Comparison of ENCODE assay signal across 28 mouse cellular contexts in the genomic region with DNA sequence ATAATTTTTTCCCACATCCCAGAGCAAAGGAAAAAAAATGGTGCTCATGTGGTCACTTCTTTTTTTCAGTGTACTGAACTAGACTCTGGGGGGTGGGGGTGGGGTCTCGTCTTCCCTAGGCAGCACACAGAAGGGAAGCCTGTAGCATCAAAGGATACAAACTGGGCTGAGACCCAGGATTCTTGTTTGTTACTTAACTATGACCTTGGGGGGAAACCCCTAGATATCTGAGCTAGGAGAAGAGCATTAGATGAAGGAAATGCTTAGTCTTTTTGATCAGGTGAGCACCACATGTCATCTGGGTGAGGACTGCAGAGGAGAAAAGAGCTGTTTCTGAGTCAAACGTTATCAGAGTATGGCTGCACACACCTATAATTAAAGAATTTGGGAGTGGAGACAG. TPM values are rescaled to one million over a fixed set of nuclear protein-coding genes. Genes with fewer than 3 reads are reported as not detected.
DNase-seq lines count a peak whose midpoint lies in the region; ATAC-seq and TF ChIP-seq lines count a peak whose summit lies in the region.
"Had no signal": no experiment of that assay in that cellular context is flagged by ENCODE, and none has a peak within 500 bp of the region (broad histone marks: within the 10 kb centered on the region; RNA-seq: fewer than 3 reads in every experiment).

No protein-coding gene starts in this region.

- H3K9ac ChIP-seq in liver, embryonic 15.5 days: no peak overlapping the region
- no peak overlapping the region for H3K9ac ChIP-seq in ES-Bruce4 (ENCODE audit: low read depth, poor library complexity, severe bottlenecking)
- no peak overlapping the region for H3K9ac ChIP-seq in intestine, embryonic 16.5 days (ENCODE audit: low read depth, low read length)
- no peak overlapping the region for H3K9ac ChIP-seq in midbrain, postnatal 0 days (replicated peaks; ENCODE audit: low read length, poor library complexity, severe bottlenecking)
- H3K9ac ChIP-seq: heart, embryonic 13.5 days; hindbrain, embryonic 15.5 days; limb, embryonic 15.5 days; midbrain, embryonic 15.5 days; neural tube, embryonic 12.5 days had no signal

- H3K4me2 ChIP-seq in liver, embryonic 15.5 days: no peak overlapping the region
- no peak overlapping the region for H3K4me2 ChIP-seq in intestine, embryonic 16.5 days (ENCODE audit: low read depth, low read length)
- H3K4me2 ChIP-seq in midbrain, postnatal 0 days (ENCODE audit: low read depth, low read length, poor library complexity, severe bottlenecking): no peak overlapping the region
- H3K4me2 ChIP-seq: heart, embryonic 13.5 days; hindbrain, embryonic 15.5 days; limb, embryonic 15.5 days; midbrain, embryonic 15.5 days; neural tube, embryonic 12.5 days had no signal

- no peak for DNase-seq in liver
- no peak for DNase-seq in left cerebral cortex, adult 9 months (ENCODE audit: low spot score in 2 of 2)
- no peak for DNase-seq in spleen, adult 18-20 months
- no peak for DNase-seq in midbrain, postnatal 0 days (ENCODE audit: low spot score)
- DNase-seq: adrenal gland, postnatal 25 days; cerebellum, adult 18-20 months; cerebellum, postnatal 10 days; heart, postnatal 10 days; kidney, adult 9 months; kidney, postnatal 10 days; layer of hippocampus, postnatal 36 days; lung, adult 2 months; lung, postnatal 14 days; thymus, adult 18-20 months; thymus, postnatal 36 days had no signal

- peak overlapping the region; percentile 41; the same call in 1 of the 2 replicates for H3K27ac ChIP-seq in liver, embryonic 15.5 days (replicated peaks)
- peak overlapping the region; percentile 15; the same call in 1 of the 2 replicates for H3K27ac ChIP-seq in ES-Bruce4 (ENCODE audit: insufficient read depth, low read length)
- peak overlapping the region; percentile 86 for H3K27ac ChIP-seq in intestine, embryonic 16.5 days (ENCODE audit: low read length)
- H3K27ac ChIP-seq in midbrain, postnatal 0 days (ENCODE audit: low read depth, low read length): no peak overlapping the region
- H3K27ac ChIP-seq: heart, embryonic 13.5 days; hindbrain, embryonic 10.5 days; hindbrain, embryonic 15.5 days; limb, embryonic 10.5 days; limb, embryonic 15.5 days; midbrain, embryonic 15.5 days; neural tube, embryonic 12.5 days had no signal

- TF ChIP-seq POLR2A in ES-Bruce4 (IDR thresholded peaks at IDR 0.05; ENCODE audit: insufficient read depth, low read length): no peak

- no peaks in the 10 kb centered on the region for H3K9me3 ChIP-seq in liver, embryonic 15.5 days (replicated peaks)
- no peaks in the 10 kb centered on the region for H3K9me3 ChIP-seq in ES-Bruce4 (replicated peaks; ENCODE audit: control insufficient read depth, insufficient read depth, low read length, poor library complexity, severe bottlenecking)
- no peaks in the 10 kb centered on the region for H3K9me3 ChIP-seq in intestine, embryonic 16.5 days (ENCODE audit: control insufficient read depth, low read length)
- H3K9me3 ChIP-seq in midbrain, postnatal 0 days (ENCODE audit: low read length): no peaks in the 10 kb centered on the region
- H3K9me3 ChIP-seq: heart, embryonic 13.5 days; hindbrain, embryonic 10.5 days; hindbrain, embryonic 15.5 days; limb, embryonic 10.5 days; limb, embryonic 15.5 days; midbrain, embryonic 15.5 days; neural tube, embryonic 12.5 days had no signal

- H3K4me1 ChIP-seq in liver, embryonic 15.5 days (replicated peaks): peaks cover 42% of the 10 kb centered on the region
- H3K4me1 ChIP-seq in ES-Bruce4 (ENCODE audit: control insufficient read depth, insufficient read depth, low read length): peaks cover 2% of the 10 kb centered on the region
- peaks cover 7% of the 10 kb centered on the region; the same call in 1 of the 2 replicates for H3K4me1 ChIP-seq in intestine, embryonic 16.5 days (ENCODE audit: control insufficient read depth, insufficient read depth, low read length)
- H3K4me1 ChIP-seq in midbrain, postnatal 0 days (ENCODE audit: insufficient read depth, low read length): 0 out of 2 replicates have a peak, but pooled peaks cover 8% of the 10 kb centered on the region

- TF ChIP-seq CTCF in ES-Bruce4 (IDR thresholded peaks at IDR 0.05; ENCODE audit: low read depth, low read length): no peak
- no peak for TF ChIP-seq CTCF in midbrain, postnatal 0 days (IDR thresholded peaks at IDR 0.05)

- TF ChIP-seq EP300 in ES-Bruce4 (IDR thresholded peaks at IDR 0.05; ENCODE audit: insufficient read depth, low read depth, low read length): no peak

- no peaks in the 10 kb centered on the region for H3K27me3 ChIP-seq in liver, embryonic 15.5 days
- no peaks in the 10 kb centered on the region for H3K27me3 ChIP-seq in ES-Bruce4 (ENCODE audit: control insufficient read depth, insufficient read depth, low read length, poor library complexity, severe bottlenecking)
- H3K27me3 ChIP-seq in intestine, embryonic 16.5 days (replicated peaks; ENCODE audit: control insufficient read depth, insufficient read depth, low read length): no peaks in the 10 kb centered on the region
- no peaks in the 10 kb centered on the region for H3K27me3 ChIP-seq in midbrain, postnatal 0 days (ENCODE audit: insufficient read depth, low read length)
- H3K27me3 ChIP-seq: hindbrain, embryonic 15.5 days; limb, embryonic 15.5 days; midbrain, embryonic 15.5 days; neural tube, embryonic 12.5 days; Patski had no signal

- H3K36me3 ChIP-seq in liver, embryonic 15.5 days (replicated peaks): no peaks in the 10 kb centered on the region
- no peaks in the 10 kb centered on the region for H3K36me3 ChIP-seq in ES-Bruce4 (ENCODE audit: control insufficient read depth, insufficient read depth, low read length, poor library complexity, severe bottlenecking)
- no peaks in the 10 kb centered on the region for H3K36me3 ChIP-seq in intestine, embryonic 16.5 days (ENCODE audit: control insufficient read depth, insufficient read depth, low read length)
- H3K36me3 ChIP-seq in midbrain, postnatal 0 days (ENCODE audit: insufficient read depth, low read length): no peaks in the 10 kb centered on the region
- H3K36me3 ChIP-seq: heart, embryonic 13.5 days; hindbrain, embryonic 10.5 days; hindbrain, embryonic 15.5 days; limb, embryonic 10.5 days; limb, embryonic 15.5 days; midbrain, embryonic 15.5 days; neural tube, embryonic 12.5 days had no signal

- H3K4me3 ChIP-seq in liver, embryonic 15.5 days (replicated peaks): no peak overlapping the region
- no peak overlapping the region for H3K4me3 ChIP-seq in ES-Bruce4 (ENCODE audit: low read depth, low read length)
- H3K4me3 ChIP-seq in intestine, embryonic 16.5 days (ENCODE audit: low read length): no peak overlapping the region
- no peak overlapping the region for H3K4me3 ChIP-seq in midbrain, postnatal 0 days (ENCODE audit: low read depth, low read length)
- H3K4me3 ChIP-seq: erythroblast, embryonic 14.5 days; heart, embryonic 13.5 days; hindbrain, embryonic 10.5 days; hindbrain, embryonic 15.5 days; limb, embryonic 10.5 days; limb, embryonic 15.5 days; midbrain, embryonic 15.5 days; neural tube, embryonic 12.5 days had no signal

- 49% methylated on average over 2 of the region's 2 CpGs for whole genome bisulfite sequencing in liver, embryonic 15.5 days (ENCODE audit: insufficient replicate concordance)
- WGBS in intestine, embryonic 16.5 days: 38% methylated on average over 2 of the region's 2 CpGs
- WGBS in midbrain, postnatal 0 days: 63% methylated on average over 2 of the region's 2 CpGs

- no peak for ATAC-seq in liver, embryonic 15.5 days (ENCODE audit: insufficient read depth)
- peak; percentile 52 for ATAC-seq in intestine, embryonic 16.5 days
- no peak for ATAC-seq in midbrain, postnatal 0 days (ENCODE audit: low FRiP score)
- ATAC-seq: forebrain, embryonic 16.5 days; midbrain, embryonic 15.5 days; Patski had no signal

RNA-seq across cellular contexts. Expression of a gene that starts 3.5 kb away (rescaled TPM):
- 22.9 TPM in 2 replicates for polyA plus RNA-seq in liver, embryonic 15.5 days (2015; fragmentation: Nextera tagmentation; extraction: Ambion mirVana)
- 205 and 231 TPM in 2 replicates for polyA plus RNA-seq in ES-Bruce4 (2011; ENCODE audit: insufficient read depth, insufficient read length, low read depth, missing spikeins)
- 18.0 and 18.1 TPM in 2 replicates for polyA plus RNA-seq in intestine, embryonic 16.5 days (2015; fragmentation: Nextera tagmentation; extraction: Ambion mirVana)
- 14.8 and 23.7 TPM in 2 replicates for total RNA-seq in midbrain, postnatal 0 days (2014; rRNA removed)
- polyA plus RNA-seq in midbrain, postnatal 0 days (2015; fragmentation: Nextera tagmentation; extraction: Ambion mirVana): 8.8 and 9.9 TPM in 2 replicates
